Mouse (Mus musculus) kidney, postnatal 4 days (tissue): ENCODE data around the gene Ap2s1.

Experiments used
- DNase-seq, 2 experiments: peaks; one replicate each; pipeline ENCODE4 v3.0.0; 2021; ENCODE audit warnings: mixed read lengths in 2 of 2

Ap2s1 gene

GRCm38 (mm10) chr7:16755362-16756017 is 17.3 kb downstream of the Ap2s1 start:
- peak; percentile 21 to 40 for DNase-seq

GRCm38 (mm10) chr7:16758872-16759574 is 20.8 kb downstream of the Ap2s1 start:
- no peak for DNase-seq

GRCm38 (mm10) chr7:16760292-16760691 is 22.1 kb downstream of the Ap2s1 start:
- DNase-seq, result peak; percentile 66 to 79

GRCm38 (mm10) chr7:16761005-16761481 is 22.8 kb downstream of the Ap2s1 start:
- peak; percentile 79 to 85 for DNase-seq

GRCm38 (mm10) chr7:16761630-16762029 is 23.4 kb downstream of the Ap2s1 start:
- DNase-seq, result peak; percentile 23 to 25

- no peak for DNase-seq
Observed at GRCm38 (mm10) chr7:16763463-16764218, 25.4 kb downstream of the Ap2s1 start.

GRCm38 (mm10) chr7:16766443-16766842 is 28.2 kb downstream of the Ap2s1 start:
- DNase-seq, result no peak

- peak; percentile 17 to 44 for DNase-seq
Observed at GRCm38 (mm10) chr7:16775888-16776287, 37.7 kb downstream of the Ap2s1 start.

- DNase-seq, result peak; percentile 32 to 64
Observed at GRCm38 (mm10) chr7:16780076-16780475, 41.9 kb downstream of the Ap2s1 start.

GRCm38 (mm10) chr7:16780825-16781554 is 42.8 kb downstream of the Ap2s1 start, which contains the start of gene Slc1a5:
Gene Slc1a5 (plus strand): TSS chr7:16781340.
- peak; percentile 95 to 97 for DNase-seq

- no peak for DNase-seq
Observed at GRCm38 (mm10) chr7:16781555-16781815, 43.3 kb downstream of the Ap2s1 start.

GRCm38 (mm10) chr7:16781816-16782554 is 43.8 kb downstream of the Ap2s1 start:
- peak; percentile 50 to 67 for DNase-seq

GRCm38 (mm10) chr7:16782555-16783125 is 44.4 kb downstream of the Ap2s1 start:
- DNase-seq, result no peak

GRCm38 (mm10) chr7:16783224-16783688 is 45.0 kb downstream of the Ap2s1 start:
- DNase-seq, result peak in 1 of 2 experiments; percentile 29

- DNase-seq, result peak; percentile 75 to 85
Observed at GRCm38 (mm10) chr7:16783758-16784415, 45.7 kb downstream of the Ap2s1 start.

- peak; percentile 33 to 60 for DNase-seq
Observed at GRCm38 (mm10) chr7:16784498-16784976, 46.3 kb downstream of the Ap2s1 start.

- no peak for DNase-seq
Observed at GRCm38 (mm10) chr7:16785541-16786083, 47.4 kb downstream of the Ap2s1 start.

GRCm38 (mm10) chr7:16792316-16792715 is 54.1 kb downstream of the Ap2s1 start:
- no peak for DNase-seq

- no peak for DNase-seq
Observed at GRCm38 (mm10) chr7:16793010-16793725, 55.0 kb downstream of the Ap2s1 start.

GRCm38 (mm10) chr7:16794886-16795285 is 56.7 kb downstream of the Ap2s1 start:
- DNase-seq, result no peak
